Mouse (Mus musculus) stomach, postnatal 0 days (tissue): ENCODE measurements around the gene Smim24. TPM values are rescaled to one million over a fixed set of nuclear protein-coding genes. Genes with fewer than 3 reads are reported as not detected.

ENCODE experiments used
- ATAC-seq: fragments of 200-750 bp; cut with Nextera tagmentation; 2 replicates; pipeline ENCODE4 v1.8.0; 2017; ENCODE audit not compliant: low FRiP score, low TSS enrichment
- DNase-seq: peaks from one replicate; pipeline ENCODE4 v3.0.0-alpha.2; 2016; ENCODE audit warnings: low spot score
- H3K27ac ChIP-seq: fragments of 300-500 bp; sonication (generic); replicated peaks from 2 replicates; pipeline ENCODE4 v1.5.1; 2014; ENCODE audit warnings: mild to moderate bottlenecking, control low read depth
- H3K27me3 ChIP-seq: fragments of 300-500 bp; sonication (generic); 2 replicates; pipeline ENCODE4 v1.6.1; 2014; ENCODE audit warnings: low read length; ENCODE audit not compliant: control insufficient read depth, insufficient read depth
- H3K36me3 ChIP-seq: fragments of 300-500 bp; sonication (generic); 2 replicates; pipeline ENCODE4 v1.6.1; 2014; ENCODE audit warnings: low read length, mixed read lengths; ENCODE audit not compliant: control insufficient read depth, insufficient read depth
- H3K4me1 ChIP-seq: fragments of 300-500 bp; sonication (generic); replicated peaks from 2 replicates; pipeline ENCODE4 v1.6.1; 2014; ENCODE audit warnings: antibody characterized with exemption; ENCODE audit not compliant: control insufficient read depth, insufficient read depth
- H3K4me2 ChIP-seq: fragments of 300-500 bp; sonication (generic); replicated peaks from 2 replicates; pipeline ENCODE4 v1.6.1; 2014; ENCODE audit warnings: low read depth, mild to moderate bottlenecking, control low read depth, moderate library complexity
- H3K4me3 ChIP-seq: fragments of 300-500 bp; sonication (generic); 2 replicates; pipeline ENCODE4 v1.5.1; 2014; ENCODE audit warnings: low read depth, low read length, control low read depth
- H3K9ac ChIP-seq: fragments of 300-500 bp; sonication (generic); 2 replicates; pipeline ENCODE4 v1.6.1; 2014; ENCODE audit warnings: mild to moderate bottlenecking, low read length, control low read depth, mixed read lengths
- H3K9me3 ChIP-seq: fragments of 300-500 bp; sonication (generic); 2 replicates; pipeline ENCODE4 v1.6.1; 2016; ENCODE audit warnings: low read length; ENCODE audit not compliant: control insufficient read depth
- CTCF ChIP-seq: IDR thresholded peaks from 2 replicates; pipeline ENCODE4 v1.5.1; 2016; ENCODE audit warnings: antibody characterized with exemption, low read depth, mild to moderate bottlenecking, moderate library complexity
- EP300 ChIP-seq: optimal IDR thresholded peaks from 2 replicates; pipeline ENCODE3; 2016; ENCODE audit warnings: antibody characterized with exemption
- WGBS: fragments of 180-500 bp; shearing (Covaris S2); extraction: QIAGEN DNeasy Blood & Tissue Kit; methylation state at CpG from one replicate; pipeline ENCODE4 v1.1.7; 2014; 5-methylcytosine and 5-hydroxymethylcytosine counted together
- polyA plus RNA-seq: library from polyadenylated mRNA; unstranded; fragments of >200 nt; fragmentation: Nextera tagmentation; extraction: Ambion mirVana; gene quantifications from 2 replicates; pipeline ENCODE4 v1.2.1, GENCODE M21; 2015

Smim24 gene
- polyA plus RNA-seq, 1 experiment from 2014 or later = 205 TPM

- Histone ChIP-seq H3K9ac (no peak overlapping the region), H3K27ac (no peak overlapping the region), H3K27me3 (no peaks in the 10 kb centered on the region), H3K9me3 (no peaks in the 10 kb centered on the region), H3K4me3 (no peak overlapping the region), H3K36me3 (0 out of 2 replicates have a peak, but pooled peaks cover 3% of the 10 kb centered on the region), H3K4me1 (peaks cover 10% of the 10 kb centered on the region; the same call in 1 of the 2 replicates), H3K4me2 (no peak overlapping the region)
- no peak for ATAC-seq
- TF ChIP-seq CTCF (no peak), EP300 (no peak)
- DNase-seq = no peak
- WGBS = 79% methylated on average over 4 of the region's 4 CpGs
Observed at GRCm38 (mm10) chr10:81421041-81421796, 28.4 kb downstream of the Smim24 start.

GRCm38 (mm10) chr10:81421797-81422100 lies 28.9 kb downstream of the Smim24 start:
- 80% methylated on average over 5 of the region's 5 CpGs for WGBS
- TF ChIP-seq CTCF (no peak), EP300 (no peak)
- peaks cover 10% of the 10 kb centered on the region; the same call in 1 of the 2 replicates for H3K4me1 ChIP-seq
- no peaks in the 10 kb centered on the region for H3K9me3 ChIP-seq
- no peak for ATAC-seq
- no peaks in the 10 kb centered on the region for H3K27me3 ChIP-seq
- no peak overlapping the region for H3K4me3 ChIP-seq
- no peak overlapping the region for H3K27ac ChIP-seq
- peak; percentile 12 for DNase-seq
- no peak overlapping the region for H3K4me2 ChIP-seq
- H3K36me3 ChIP-seq = 0 out of 2 replicates have a peak, but pooled peaks cover 3% of the 10 kb centered on the region
- H3K9ac ChIP-seq = no peak overlapping the region

DNA sequence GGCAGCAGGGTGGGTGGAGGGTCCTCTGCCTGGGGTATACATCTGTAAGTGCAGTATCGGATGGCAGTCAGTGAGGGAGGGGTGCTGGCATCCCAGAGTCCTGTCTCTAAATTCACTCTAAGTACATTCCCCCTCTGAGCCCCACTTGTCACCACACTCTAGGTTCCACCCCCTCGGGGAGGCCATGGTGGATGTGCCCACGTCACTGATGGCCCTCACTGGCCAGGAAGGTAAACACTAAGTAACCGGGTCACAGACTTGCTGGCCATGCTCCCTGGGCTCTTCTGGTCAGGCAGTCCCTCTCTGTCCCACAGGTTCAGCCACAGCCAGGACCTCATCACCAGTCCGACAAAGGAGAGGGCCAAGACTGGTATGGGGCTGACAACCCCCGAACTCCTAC lies 29.3 kb downstream of the Smim24 start:
- 67% methylated on average over 5 of the region's 6 CpGs for WGBS
- Histone ChIP-seq H3K9me3 (no peaks in the 10 kb centered on the region), H3K27me3 (no peaks in the 10 kb centered on the region), H3K4me3 (no peak overlapping the region), H3K4me2 (no peak overlapping the region), H3K36me3 (0 out of 2 replicates have a peak, but pooled peaks cover 3% of the 10 kb centered on the region), H3K4me1 (peaks cover 10% of the 10 kb centered on the region; the same call in 1 of the 2 replicates), H3K27ac (no peak overlapping the region), H3K9ac (no peak overlapping the region)
- ATAC-seq (no peak), DNase-seq (peak; percentile 15)
- TF ChIP-seq CTCF = no peak
- no peak for TF ChIP-seq EP300

- H3K4me2 ChIP-seq = no peak overlapping the region
- H3K9ac ChIP-seq = no peak overlapping the region
- H3K27me3 ChIP-seq = no peaks in the 10 kb centered on the region
- DNase-seq (no peak), ATAC-seq (no peak)
- TF ChIP-seq EP300 (no peak), CTCF (no peak)
- no peaks in the 10 kb centered on the region for H3K9me3 ChIP-seq
- 76% methylated on average over 3 of the region's 3 CpGs for WGBS
- no peak overlapping the region for H3K4me3 ChIP-seq
- peaks cover 9% of the 10 kb centered on the region; the same call in 1 of the 2 replicates for H3K4me1 ChIP-seq
- H3K36me3 ChIP-seq = 0 out of 2 replicates have a peak, but pooled peaks cover 3% of the 10 kb centered on the region
- H3K27ac ChIP-seq = no peak overlapping the region
Observed at GRCm38 (mm10) chr10:81422661-81423217, 29.9 kb downstream of the Smim24 start.

DNA sequence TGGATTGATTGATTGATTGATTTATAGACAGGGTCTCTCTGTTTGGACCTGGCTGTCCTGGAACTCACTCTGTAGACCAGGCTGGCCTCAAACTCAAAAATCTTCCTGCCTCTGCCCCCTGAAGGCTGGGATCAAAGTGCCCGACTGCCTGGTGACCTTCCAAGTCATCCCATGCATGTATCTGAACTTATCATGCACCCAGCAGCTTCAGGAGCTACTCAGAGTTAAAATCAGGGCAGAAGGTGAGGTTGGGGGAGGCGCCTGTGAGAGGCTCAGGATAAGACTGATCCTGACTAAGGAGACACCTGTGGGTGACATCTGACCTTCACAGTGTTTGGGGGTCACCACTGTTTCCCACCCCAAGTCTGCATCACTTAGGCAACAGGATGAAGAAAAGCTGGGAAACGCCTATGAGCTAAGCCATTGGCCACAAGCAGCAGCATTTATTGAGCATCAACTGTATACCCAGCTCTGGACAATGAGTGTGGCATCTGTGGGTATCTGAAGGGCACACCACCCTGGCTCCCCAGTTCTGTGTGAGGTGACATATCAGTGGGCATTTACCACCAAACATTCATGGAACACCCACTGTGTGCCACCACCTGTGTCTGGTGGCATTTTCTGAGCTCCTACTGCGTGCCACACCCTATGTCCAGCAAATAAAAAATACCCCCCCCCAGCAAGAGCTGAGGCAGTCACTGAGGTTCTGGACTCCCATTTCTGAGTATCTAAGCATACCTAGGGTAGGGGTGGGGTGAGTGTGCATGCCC lies 30.8 kb downstream of the Smim24 start:
- H3K4me2 ChIP-seq = peak overlapping the region; percentile 77
- peaks cover 8% of the 10 kb centered on the region; the same call in 1 of the 2 replicates for H3K4me1 ChIP-seq
- TF ChIP-seq CTCF = no peak
- no peak for TF ChIP-seq EP300
- no peak for ATAC-seq
- 74% methylated on average over 4 of the region's 4 CpGs for WGBS
- H3K27me3 ChIP-seq = no peaks in the 10 kb centered on the region
- 0 out of 2 replicates have a peak overlapping the region, but pooled peaks have one; percentile 70 for H3K27ac ChIP-seq
- no peak overlapping the region for H3K9ac ChIP-seq
- peak; percentile 11 for DNase-seq
- H3K4me3 ChIP-seq = no peak overlapping the region
- no peaks in the 10 kb centered on the region for H3K9me3 ChIP-seq
- H3K36me3 ChIP-seq = 0 out of 2 replicates have a peak, but pooled peaks cover 3% of the 10 kb centered on the region
